Mouse (Mus musculus): ENCODE measurements at regions not wholly inside any gene's neighbourhood (a gene's known extent, or its start where the extent isn't known, plus 50 kb on each side); places are given as distances from the start of the nearest gene placed in this dataset.

DNA sequence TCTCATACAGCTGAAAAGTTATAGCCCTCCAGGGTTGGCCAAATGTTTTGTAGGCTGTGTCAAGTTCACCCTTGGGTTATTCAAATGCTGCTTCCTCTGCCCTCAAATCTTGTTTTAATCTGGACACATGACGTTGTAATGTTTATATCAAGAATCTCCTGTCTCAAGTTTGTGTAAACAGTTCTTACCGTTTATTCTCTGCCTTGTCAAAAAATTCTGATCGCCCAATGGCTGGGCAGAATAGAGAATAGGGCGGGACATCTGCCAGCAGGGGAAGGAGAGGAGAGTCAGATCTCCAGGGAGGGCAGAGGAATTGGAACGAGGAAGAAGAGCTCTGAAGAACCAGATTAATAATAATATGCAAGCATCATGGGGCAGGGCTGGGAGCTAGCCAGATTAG lies 97.4 kb downstream of the Utp6 start:
- Histone ChIP-seq H3K79me2 (ENCODE audit: control insufficient read depth, insufficient read depth) (no peaks in the 10 kb centered on the region), H3K27me3 (ENCODE audit: control insufficient read depth, insufficient read depth, insufficient read length) (no peaks in the 10 kb centered on the region), H3K79me3 (ENCODE audit: low read depth) (no peaks in the 10 kb centered on the region), H3K36me3 (ENCODE audit: control insufficient read depth, insufficient read depth) (no peaks in the 10 kb centered on the region), H3K4me3 (ENCODE audit: insufficient read depth, poor library complexity, severe bottlenecking) (no peak overlapping the region), H3ac (ENCODE audit: control insufficient read depth, insufficient read length, low read depth) (no peak overlapping the region)
- TF ChIP-seq MYOG (IDR thresholded peaks at IDR 0.05; ENCODE audit: control insufficient read depth, extremely low read depth, insufficient read length) (no peak), MYOD1 (IDR thresholded peaks at IDR 0.05; ENCODE audit: control insufficient read depth, insufficient read length, low read depth) (no peak), USF1 (IDR thresholded peaks at IDR 0.05; ENCODE audit: low read depth) (no peak), CTCF (IDR thresholded peaks at IDR 0.05; ENCODE audit: control insufficient read depth, insufficient read depth, insufficient read length) (no peak), CEBPB (IDR thresholded peaks at IDR 0.05; ENCODE audit: low read depth) (no peak), FOSL1 (IDR thresholded peaks at IDR 0.05; ENCODE audit: insufficient read depth, low read length, poor library complexity, severe bottlenecking) (no peak)

DNA sequence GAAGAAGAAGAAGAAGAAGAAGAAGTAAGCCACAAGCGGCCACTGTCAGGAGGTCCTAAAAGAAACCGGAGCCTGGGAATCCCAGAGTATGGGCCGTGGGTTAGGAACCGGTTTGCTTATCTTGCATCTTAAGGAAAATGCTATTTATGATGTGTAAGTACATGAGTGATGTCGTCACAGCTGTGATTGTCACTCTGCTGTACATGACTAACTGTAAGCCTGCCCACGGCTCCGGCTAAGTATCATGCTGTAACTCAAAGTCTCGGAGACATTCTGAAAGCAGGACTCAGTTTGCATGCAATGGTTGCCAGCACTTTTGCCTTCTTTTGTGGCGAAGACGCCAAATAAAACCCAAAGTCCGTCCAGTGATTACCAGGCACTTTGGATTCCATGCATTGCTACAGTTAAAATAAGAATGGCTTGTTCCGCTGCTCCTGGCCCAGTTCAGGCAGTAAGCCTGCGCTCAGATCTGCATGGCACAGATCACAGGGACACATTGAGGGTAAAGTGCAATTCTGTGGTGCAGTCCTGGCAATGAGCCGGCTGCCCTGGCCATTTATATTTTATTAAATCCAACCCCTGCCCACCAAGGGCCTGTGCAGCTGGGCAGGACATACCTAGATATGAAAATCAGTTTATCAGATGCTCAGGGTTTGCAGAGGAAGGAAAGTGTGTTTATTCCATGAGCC lies 98.6 kb downstream of the Utp6 start:
- H3K36me3 ChIP-seq (ENCODE audit: control insufficient read depth, insufficient read depth): no peaks in the 10 kb centered on the region
- peak; percentile 98 for TF ChIP-seq MYOD1 (IDR thresholded peaks at IDR 0.05; ENCODE audit: control insufficient read depth, insufficient read length, low read depth)
- no peak for TF ChIP-seq MAX (IDR thresholded peaks at IDR 0.05)
- H3ac ChIP-seq (ENCODE audit: control insufficient read depth, insufficient read length, low read depth): no peak overlapping the region
- H3K27me3 ChIP-seq (ENCODE audit: control insufficient read depth, insufficient read depth, insufficient read length): no peaks in the 10 kb centered on the region
- H3K79me3 ChIP-seq (ENCODE audit: low read depth): no peaks in the 10 kb centered on the region
- no peaks in the 10 kb centered on the region for H3K79me2 ChIP-seq (ENCODE audit: control insufficient read depth, insufficient read depth)
- no peak overlapping the region for H3K4me3 ChIP-seq (ENCODE audit: insufficient read depth, poor library complexity, severe bottlenecking)

DNA sequence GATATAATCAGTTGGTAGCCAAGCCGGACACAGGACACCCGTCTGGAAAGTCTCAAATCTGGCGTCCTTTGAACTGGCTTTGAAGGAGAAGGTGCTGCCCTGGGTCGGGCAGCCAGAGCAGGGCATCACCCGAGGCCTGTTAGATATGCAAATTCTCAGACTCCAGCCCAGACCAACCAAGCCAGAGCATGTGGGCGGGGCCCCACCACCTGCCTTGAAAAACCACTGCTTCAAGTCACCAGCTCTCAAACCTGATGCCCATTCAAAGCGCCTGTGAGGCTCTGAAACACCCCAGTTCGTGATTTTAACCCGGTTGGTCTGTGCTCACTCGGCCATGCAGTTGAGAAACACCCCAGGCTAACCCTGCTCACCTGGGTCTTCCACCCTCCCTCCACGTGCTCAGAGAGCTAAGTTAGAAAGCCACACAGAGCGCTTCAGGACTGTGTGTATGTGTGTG lies 101.6 kb downstream of the Utp6 start:
- TF ChIP-seq MYOG (IDR thresholded peaks at IDR 0.05; ENCODE audit: control insufficient read depth, extremely low read depth, insufficient read length) (no peak), CTCF (IDR thresholded peaks at IDR 0.05; ENCODE audit: control insufficient read depth, insufficient read depth, insufficient read length) (no peak), FOSL1 (IDR thresholded peaks at IDR 0.05; ENCODE audit: insufficient read depth, low read length, poor library complexity, severe bottlenecking) (no peak), MAX (IDR thresholded peaks at IDR 0.05) (no peak), MYOD1 (IDR thresholded peaks at IDR 0.05; ENCODE audit: control insufficient read depth, insufficient read length, low read depth) (no peak)

DNA sequence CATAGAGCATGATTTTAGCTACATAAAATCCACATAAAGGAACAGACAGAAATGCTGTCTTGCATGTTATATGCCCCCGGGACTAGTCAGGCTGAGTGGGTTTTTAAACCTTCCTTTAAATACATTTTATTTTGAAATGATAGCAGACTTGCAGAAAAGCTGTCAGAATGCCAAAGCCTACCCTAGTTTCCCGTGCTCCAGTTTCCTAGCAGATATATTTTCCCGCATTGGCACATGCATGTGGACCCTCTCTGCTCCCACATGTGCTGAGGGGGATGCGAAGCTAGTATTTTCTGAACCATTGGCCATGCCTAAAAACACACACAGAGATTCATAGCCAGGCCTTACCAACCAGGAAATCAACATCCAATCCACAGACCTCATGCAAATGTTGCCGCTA lies 105.8 kb downstream of the Utp6 start:
- H3K27me3 ChIP-seq (ENCODE audit: control insufficient read depth, insufficient read depth, insufficient read length): no peaks in the 10 kb centered on the region

More for the DNA sequence above, 101.6 kb downstream of the Utp6 start:
- H3K36me3 ChIP-seq (ENCODE audit: control insufficient read depth, insufficient read depth): no peaks in the 10 kb centered on the region
- no peaks in the 10 kb centered on the region for H3K79me3 ChIP-seq (ENCODE audit: low read depth)
- no peaks in the 10 kb centered on the region for H3K79me2 ChIP-seq (ENCODE audit: control insufficient read depth, insufficient read depth)
- H3ac ChIP-seq (ENCODE audit: control insufficient read depth, insufficient read length, low read depth): no peak overlapping the region
- no peaks in the 10 kb centered on the region for H3K27me3 ChIP-seq (ENCODE audit: control insufficient read depth, insufficient read depth, insufficient read length)
- no peak overlapping the region for H3K4me3 ChIP-seq (ENCODE audit: insufficient read depth, poor library complexity, severe bottlenecking)

DNA sequence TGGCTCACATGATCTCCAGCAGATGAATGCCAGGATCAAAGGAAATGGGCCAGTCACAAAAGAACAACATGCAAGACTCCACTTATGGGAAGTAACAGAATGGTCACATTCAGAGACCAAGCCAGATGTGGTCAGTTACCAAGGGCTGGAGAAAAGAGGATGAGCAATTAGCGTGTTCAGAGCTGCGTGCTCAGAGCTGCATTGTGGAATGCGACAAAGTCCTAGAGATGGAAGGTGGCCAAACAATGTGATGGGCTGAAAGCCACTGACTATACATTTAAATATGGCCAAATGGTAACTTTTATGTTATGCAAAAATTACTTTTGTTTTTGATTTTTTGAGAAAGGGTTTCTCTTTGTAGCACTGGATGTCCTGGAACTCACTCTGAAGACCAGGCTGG lies 112.6 kb downstream of the Utp6 start:
- H3K27me3 ChIP-seq (ENCODE audit: control insufficient read depth, insufficient read depth, insufficient read length): no peaks in the 10 kb centered on the region
- no peak overlapping the region for H3K4me3 ChIP-seq (ENCODE audit: insufficient read depth, poor library complexity, severe bottlenecking)
- no peak for TF ChIP-seq FOSL1 (IDR thresholded peaks at IDR 0.05; ENCODE audit: insufficient read depth, low read length, poor library complexity, severe bottlenecking)
- TF ChIP-seq CEBPB (IDR thresholded peaks at IDR 0.05; ENCODE audit: low read depth): no peak
- no peak for TF ChIP-seq MAX (IDR thresholded peaks at IDR 0.05)
- no peak for TF ChIP-seq MYOG (IDR thresholded peaks at IDR 0.05; ENCODE audit: control insufficient read depth, extremely low read depth, insufficient read length)
- no peak for TF ChIP-seq CTCF (IDR thresholded peaks at IDR 0.05; ENCODE audit: control insufficient read depth, insufficient read depth, insufficient read length)
- TF ChIP-seq USF1 (IDR thresholded peaks at IDR 0.05; ENCODE audit: low read depth): no peak
- no peak for TF ChIP-seq MYOD1 (IDR thresholded peaks at IDR 0.05; ENCODE audit: control insufficient read depth, insufficient read length, low read depth)
- no peaks in the 10 kb centered on the region for H3K79me2 ChIP-seq (ENCODE audit: control insufficient read depth, insufficient read depth)
- no peak overlapping the region for H3ac ChIP-seq (ENCODE audit: control insufficient read depth, insufficient read length, low read depth)
- H3K79me3 ChIP-seq (ENCODE audit: low read depth): no peaks in the 10 kb centered on the region
- H3K36me3 ChIP-seq (ENCODE audit: control insufficient read depth, insufficient read depth): no peaks in the 10 kb centered on the region

More for the DNA sequence above, 105.8 kb downstream of the Utp6 start:
- H3K4me3 ChIP-seq (ENCODE audit: insufficient read depth, poor library complexity, severe bottlenecking): no peak overlapping the region
- no peaks in the 10 kb centered on the region for H3K79me3 ChIP-seq (ENCODE audit: low read depth)
- no peaks in the 10 kb centered on the region for H3K79me2 ChIP-seq (ENCODE audit: control insufficient read depth, insufficient read depth)
- no peak overlapping the region for H3ac ChIP-seq (ENCODE audit: control insufficient read depth, insufficient read length, low read depth)
- TF ChIP-seq MYOD1 (IDR thresholded peaks at IDR 0.05; ENCODE audit: control insufficient read depth, insufficient read length, low read depth) (no peak), USF1 (IDR thresholded peaks at IDR 0.05; ENCODE audit: low read depth) (no peak), FOSL1 (IDR thresholded peaks at IDR 0.05; ENCODE audit: insufficient read depth, low read length, poor library complexity, severe bottlenecking) (no peak), CEBPB (IDR thresholded peaks at IDR 0.05; ENCODE audit: low read depth) (no peak), CTCF (IDR thresholded peaks at IDR 0.05; ENCODE audit: control insufficient read depth, insufficient read depth, insufficient read length) (no peak), MYOG (IDR thresholded peaks at IDR 0.05; ENCODE audit: control insufficient read depth, extremely low read depth, insufficient read length) (no peak), MAX (IDR thresholded peaks at IDR 0.05) (no peak)
- no peaks in the 10 kb centered on the region for H3K36me3 ChIP-seq (ENCODE audit: control insufficient read depth, insufficient read depth)

DNA sequence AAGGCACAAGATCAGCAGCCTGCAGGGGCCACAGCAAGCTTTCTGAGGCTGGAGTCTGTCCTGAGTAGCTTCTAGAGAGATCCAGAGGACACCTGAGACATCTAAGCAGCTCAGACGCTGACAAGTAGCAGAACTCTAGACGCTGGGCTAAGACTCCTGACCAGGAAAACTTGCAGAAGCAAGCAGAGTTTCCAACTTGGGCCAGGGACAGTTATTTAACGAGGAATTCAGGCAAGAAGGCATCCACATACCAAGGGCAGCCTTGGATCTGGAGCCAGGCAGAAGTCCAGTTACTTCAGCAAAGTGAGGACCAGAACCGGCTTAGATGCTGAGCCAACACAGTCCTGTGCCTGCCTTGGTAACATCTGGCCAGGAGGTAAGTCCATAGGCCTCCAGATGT lies 117.8 kb downstream of the Utp6 start:
- Histone ChIP-seq H3K27me3 (ENCODE audit: control insufficient read depth, insufficient read depth, insufficient read length) (no peaks in the 10 kb centered on the region), H3K36me3 (ENCODE audit: control insufficient read depth, insufficient read depth) (no peaks in the 10 kb centered on the region), H3K4me3 (ENCODE audit: insufficient read depth, poor library complexity, severe bottlenecking) (no peak overlapping the region), H3K79me3 (ENCODE audit: low read depth) (no peaks in the 10 kb centered on the region), H3ac (ENCODE audit: control insufficient read depth, insufficient read length, low read depth) (no peak overlapping the region), H3K79me2 (ENCODE audit: control insufficient read depth, insufficient read depth) (no peaks in the 10 kb centered on the region)
- TF ChIP-seq USF1 (IDR thresholded peaks at IDR 0.05; ENCODE audit: low read depth) (no peak), MAX (IDR thresholded peaks at IDR 0.05) (no peak), CEBPB (IDR thresholded peaks at IDR 0.05; ENCODE audit: low read depth) (no peak), MYOD1 (IDR thresholded peaks at IDR 0.05; ENCODE audit: control insufficient read depth, insufficient read length, low read depth) (no peak), MYOG (IDR thresholded peaks at IDR 0.05; ENCODE audit: control insufficient read depth, extremely low read depth, insufficient read length) (no peak), FOSL1 (IDR thresholded peaks at IDR 0.05; ENCODE audit: insufficient read depth, low read length, poor library complexity, severe bottlenecking) (no peak)
